ENCODE assay signal across 32 mouse cellular contexts in genomic region chr5:146813421-146813820, GRCm38 (mm10). TPM values are rescaled to one million over a fixed set of nuclear protein-coding genes. Genes with fewer than 3 reads are reported as not detected.
DNase-seq lines count a peak whose midpoint lies in the region; ATAC-seq and TF ChIP-seq lines count a peak whose summit lies in the region.
"Had no signal": no experiment of that assay in that cellular context is flagged by ENCODE, and none has a peak within 500 bp of the region (broad histone marks: within the 10 kb centered on the region; RNA-seq: fewer than 3 reads in every experiment).

No protein-coding gene starts in this region.

- H3K27me3 ChIP-seq in CH12.LX (replicated peaks) (no peaks in the 10 kb centered on the region), E14TG2a.4 (ENCODE audit: insufficient read depth, low read length) (no peaks in the 10 kb centered on the region)
- no peaks in the 10 kb centered on the region for H3K27me3 ChIP-seq in forebrain, embryonic 11.5 days (ENCODE audit: control insufficient read depth, insufficient read depth, low read length)
- H3K27me3 ChIP-seq: embryonic facial prominence, embryonic 12.5 days; forebrain, embryonic 15.5 days; hindbrain, embryonic 12.5 days; limb, embryonic 15.5 days; midbrain, embryonic 15.5 days had no signal

- no peak overlapping the region for H3K4me3 ChIP-seq in layer of hippocampus, adult 2 months
- H3K4me3 ChIP-seq in CH12.LX (replicated peaks in 1 of 3; ENCODE audit: low read depth in 2 of 3, low read length in 2 of 3, poor library complexity in 1 of 3): no peak overlapping the region
- H3K4me3 ChIP-seq in E14TG2a.4 (replicated peaks; ENCODE audit: low read length): no peak overlapping the region
- H3K4me3 ChIP-seq in forebrain, embryonic 11.5 days (ENCODE audit: low read depth, low read length): no peak overlapping the region
- H3K4me3 ChIP-seq: embryonic facial prominence, embryonic 12.5 days; forebrain, embryonic 15.5 days; hindbrain, embryonic 12.5 days; limb, embryonic 10.5 days; limb, embryonic 15.5 days; midbrain, embryonic 15.5 days had no signal

- H3K36me3 ChIP-seq in CH12.LX (replicated peaks in 1 of 2; ENCODE audit: control insufficient read depth in 1 of 2, insufficient read depth in 1 of 2, low read length in 1 of 2) (no peaks in the 10 kb centered on the region), E14TG2a.4 (ENCODE audit: insufficient read depth, low read length) (no peaks in the 10 kb centered on the region)
- no peaks in the 10 kb centered on the region for H3K36me3 ChIP-seq in forebrain, embryonic 11.5 days (ENCODE audit: control insufficient read depth, insufficient read depth, low read length)
- H3K36me3 ChIP-seq: embryonic facial prominence, embryonic 12.5 days; forebrain, embryonic 15.5 days; hindbrain, embryonic 12.5 days; limb, embryonic 10.5 days; limb, embryonic 15.5 days; midbrain, embryonic 15.5 days had no signal

- H3K4me1 ChIP-seq in CH12.LX (ENCODE audit: control insufficient read depth in 1 of 2, insufficient read depth in 2 of 2) (no peaks in the 10 kb centered on the region), E14TG2a.4 (replicated peaks; ENCODE audit: low read depth, low read length) (peaks cover 6% of the 10 kb centered on the region)
- H3K4me1 ChIP-seq in forebrain, embryonic 11.5 days (replicated peaks; ENCODE audit: control insufficient read depth, insufficient read depth, low read length): no peaks in the 10 kb centered on the region
- H3K4me1 ChIP-seq: embryonic facial prominence, embryonic 12.5 days; forebrain, embryonic 15.5 days; hindbrain, embryonic 12.5 days; limb, embryonic 10.5 days; limb, embryonic 15.5 days; midbrain, embryonic 15.5 days had no signal

- no peak for TF ChIP-seq EP300 in CH12.LX (IDR thresholded peaks at IDR 0.05; ENCODE audit: low read length)

- no peak for TF ChIP-seq POLR2A in CH12.LX (IDR thresholded peaks at IDR 0.05; ENCODE audit: low read depth, low read length)

- dilution Hi-C loops in CH12.LX (cut with MboI; ENCODE audit: extremely low pct_ligation_motif_present, extremely low pct_unique_long_range_greater_than_20kb, low sequenced_read_pairs): no loop called here

- WGBS in forebrain, embryonic 11.5 days: 86% methylated on average over 4 of the region's 4 CpGs

- TF ChIP-seq RAD21 in CH12.LX (IDR thresholded peaks at IDR 0.05; ENCODE audit: low read depth, low read length): no peak

- H3K27ac ChIP-seq in layer of hippocampus, adult 2 months: no peak overlapping the region
- no peak overlapping the region for H3K27ac ChIP-seq in CH12.LX (ENCODE audit: insufficient read depth, low read depth)
- no peak overlapping the region for H3K27ac ChIP-seq in forebrain, embryonic 11.5 days (ENCODE audit: low read depth, low read length)
- H3K27ac ChIP-seq: embryonic facial prominence, embryonic 12.5 days; forebrain, embryonic 15.5 days; hindbrain, embryonic 12.5 days; hindbrain, postnatal 0 days; limb, embryonic 10.5 days; limb, embryonic 15.5 days; macrophage; midbrain, embryonic 15.5 days had no signal

- peak; percentile 41 for TF ChIP-seq CTCF in layer of hippocampus, adult 2 months (conservative IDR thresholded peaks at IDR 0.05)
- peak in 1 of 2 experiments; percentile 12; a peak in 1 of 4 replicates for TF ChIP-seq CTCF in CH12.LX (conservative IDR thresholded peaks at IDR 0.05 in 1 of 2, IDR thresholded peaks at IDR 0.05 in 1 of 2; ENCODE audit: low read depth in 2 of 2, low read length in 2 of 2)
- TF ChIP-seq CTCF in E14TG2a.4 (conservative IDR thresholded peaks at IDR 0.05; ENCODE audit: low read length): peak; percentile 36

- H3K9me3 ChIP-seq in CH12.LX (replicated peaks; ENCODE audit: low read length) (peaks cover 5% of the 10 kb centered on the region), E14TG2a.4 (ENCODE audit: low read length) (0 out of 2 replicates have a peak, but pooled peaks cover 3% of the 10 kb centered on the region)
- no peaks in the 10 kb centered on the region for H3K9me3 ChIP-seq in forebrain, embryonic 11.5 days (ENCODE audit: control insufficient read depth, low read length)
- H3K9me3 ChIP-seq: embryonic facial prominence, embryonic 12.5 days; forebrain, embryonic 15.5 days; hindbrain, embryonic 12.5 days; limb, embryonic 10.5 days; limb, embryonic 15.5 days; midbrain, embryonic 15.5 days had no signal

- H3K79me2 ChIP-seq in CH12.LX (replicated peaks; ENCODE audit: control insufficient read depth, extremely low read depth, insufficient read depth, poor library complexity, severe bottlenecking): no peaks in the 10 kb centered on the region

- no peak for ATAC-seq in forebrain, embryonic 11.5 days (replicated peaks; ENCODE audit: low FRiP score)
- ATAC-seq: forebrain, embryonic 15.5 days; hindbrain, postnatal 0 days; midbrain, embryonic 15.5 days had no signal

- no peak for DNase-seq in layer of hippocampus, adult 2 months (ENCODE audit: low spot score in 2 of 2)
- no peak for DNase-seq in layer of hippocampus, adult 11-12 months (ENCODE audit: low spot score)
- DNase-seq in CH12.LX (ENCODE audit: extremely low read depth) (no peak), ZHBTc4 (ENCODE audit: low read depth, low spot score) (peak; percentile 70)
- DNase-seq in adrenal gland, postnatal 36 days: no peak
- no peak for DNase-seq in forebrain, embryonic 11.5 days (ENCODE audit: low spot score)
- DNase-seq: adrenal gland, postnatal 10 days; B cell, adult 2 months; cerebellum, adult 11 months; cerebellum, adult 9-10 months; cerebellum, postnatal 36 days; gastrocnemius, postnatal 10 days; heart, postnatal 36 days; kidney, adult 11 months; kidney, postnatal 36 days; layer of hippocampus, postnatal 36 days; right cerebral cortex, adult 18-20 months; spleen, adult 18-20 months; thymus, adult 18-20 months; thymus, postnatal 25 days had no signal

- H3K9ac ChIP-seq in CH12.LX (ENCODE audit: insufficient read depth, low read depth): no peak overlapping the region
- no peak overlapping the region for H3K9ac ChIP-seq in forebrain, embryonic 11.5 days (ENCODE audit: low read length)
- H3K9ac ChIP-seq: embryonic facial prominence, embryonic 12.5 days; forebrain, embryonic 15.5 days; hindbrain, embryonic 12.5 days; limb, embryonic 15.5 days; midbrain, embryonic 15.5 days had no signal

- no peak overlapping the region for H3K4me2 ChIP-seq in CH12.LX (ENCODE audit: insufficient read depth, low read depth, poor library complexity, severe bottlenecking)
- H3K4me2 ChIP-seq in forebrain, embryonic 11.5 days (ENCODE audit: low read depth, low read length, severe bottlenecking): no peak overlapping the region
- H3K4me2 ChIP-seq: embryonic facial prominence, embryonic 12.5 days; forebrain, embryonic 15.5 days; heart, embryonic 11.5 days; hindbrain, embryonic 12.5 days; limb, embryonic 15.5 days; midbrain, embryonic 15.5 days had no signal

- in situ Hi-C loops in CH12.LX (cut with MboI; ENCODE audit: low pct_ligation_motif_present, low pct_unique_long_range_greater_than_20kb, low sequenced_read_pairs): no loop called here

TF ChIP-seq in CH12.LX, 34 proteins besides CTCF, POLR2A, EP300 and RAD21:
- no peak for TF ChIP-seq JUND (conservative IDR thresholded peaks at IDR 0.05; ENCODE audit: low read depth, low read length)
- 0 out of 2 replicates have a peak, but pooled peaks have one; percentile 4 for TF ChIP-seq SMC3 (IDR thresholded peaks at IDR 0.05; ENCODE audit: low read depth, low read length)

RNA-seq across cellular contexts. Expression of gene Usp12, which starts 18.6 kb away (rescaled TPM):
- total RNA-seq in layer of hippocampus, adult 2 months (2021): 10 to 100 TPM; 58.4 to 62.5 TPM
- total RNA-seq in CH12.LX (2012; rRNA removed) (10.1 and 13.5 TPM in 2 replicates), CH12.LX (2014; rRNA removed) (6.0 and 7.8 TPM in 2 replicates)
- 17.8 and 18.1 TPM in 2 replicates for polyA plus RNA-seq in CH12.LX (2012; ENCODE audit: insufficient read length, low read depth)
- 10 to 100 TPM; 30.2 to 36.3 TPM for total RNA-seq in adrenal gland, postnatal 36 days (2021)
- 10.4 and 13.1 TPM in 2 replicates for polyA plus RNA-seq in forebrain, embryonic 11.5 days (2014; fragmentation: Nextera tagmentation; extraction: Ambion mirVana)

RNA-seq across cellular contexts. Expression of gene Rpl21, which starts 19.3 kb away (rescaled TPM):
- total RNA-seq in layer of hippocampus, adult 2 months (2021): 100 to 1,000 TPM; 205 to 212 TPM
- total RNA-seq in CH12.LX (2012; rRNA removed) (1,240 and 1,429 TPM in 2 replicates), CH12.LX (2014; rRNA removed) (715 and 716 TPM in 2 replicates)
- polyA plus RNA-seq in CH12.LX (2012; ENCODE audit: insufficient read length, low read depth): 300 and 964 TPM in 2 replicates
- total RNA-seq in adrenal gland, postnatal 36 days (2021): 100 to 1,000 TPM; 271 to 290 TPM
- polyA plus RNA-seq in forebrain, embryonic 11.5 days (2014; fragmentation: Nextera tagmentation; extraction: Ambion mirVana): 440 and 469 TPM in 2 replicates

RNA-seq across cellular contexts. Expression of gene Rasl11a, which starts 31.4 kb away (rescaled TPM):
- total RNA-seq in layer of hippocampus, adult 2 months (2021): 10 to 100 TPM; 11.0 to 13.7 TPM
- total RNA-seq in CH12.LX (2012; rRNA removed): 0.25 TPM in 2 replicates
- 0.22 and 0.42 TPM in 2 replicates for total RNA-seq in CH12.LX (2014; rRNA removed)
- 0.22 TPM in 1 of 2 replicates, not detected in the other for polyA plus RNA-seq in CH12.LX (2012; ENCODE audit: insufficient read length, low read depth)
- total RNA-seq in adrenal gland, postnatal 36 days (2021): 1 to 10 TPM; 7.3 to 9.5 TPM
- 24.8 and 28.6 TPM in 2 replicates for polyA plus RNA-seq in forebrain, embryonic 11.5 days (2014; fragmentation: Nextera tagmentation; extraction: Ambion mirVana)
- total RNA-seq: granulocyte monocyte progenitor cell, adult 5-6 weeks; neutrophil, adult 5-6 weeks had no signal
- polyA plus RNA-seq: macrophage had no signal

Comparison
In these comparisons a context has a peak if more than half of its experiments do, and no peak if none do; other contexts are left out.
1. RNA of gene Rasl11a, which starts 31.4 kb away (total RNA-seq): 11.0 to 13.7 TPM in layer of hippocampus, adult 2 months and 7.3 to 9.5 TPM in adrenal gland, postnatal 36 days; 0.22 to 0.42 TPM in CH12.LX; every median in the first group is over 4 times any median in the second.